Mouse (Mus musculus): ENCODE measurements around the gene Ski.

DNA sequence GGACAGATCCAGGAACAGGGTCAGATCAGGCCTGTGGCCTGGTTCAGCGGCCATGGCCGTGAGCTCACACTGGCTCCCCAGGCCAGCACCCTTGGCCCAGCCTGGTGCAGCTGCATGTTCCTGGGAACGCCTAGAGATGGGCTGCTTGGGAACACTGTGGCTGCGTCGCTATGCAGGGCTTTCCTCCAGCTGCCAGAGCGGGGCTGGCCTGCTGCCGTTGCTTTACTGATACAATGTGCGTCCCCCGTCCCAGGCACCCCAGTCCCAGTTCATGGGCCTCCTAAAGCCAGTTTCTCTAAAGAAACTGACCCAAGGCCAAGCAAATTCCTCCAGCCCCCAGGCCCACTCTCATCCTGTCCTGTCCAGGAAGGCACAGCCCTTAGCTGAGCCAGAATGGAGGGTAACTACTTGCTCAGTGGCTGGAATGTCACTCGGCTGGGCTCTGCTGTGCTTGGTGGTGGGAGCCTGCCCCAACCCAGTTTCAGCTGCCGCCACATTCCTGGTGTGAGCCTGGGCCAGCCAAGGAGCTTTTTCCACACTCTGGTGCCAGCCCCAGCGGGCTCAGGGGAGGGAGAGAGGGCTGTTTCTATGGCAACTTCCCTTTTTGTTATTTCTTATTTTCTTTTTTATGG, 78.4 kb downstream of the Ski start:
- TF ChIP-seq CTCF (IDR thresholded peaks at IDR 0.05; ENCODE audit: insufficient read depth, low read length), result no peak
- TF ChIP-seq POLR2A (IDR thresholded peaks at IDR 0.05; ENCODE audit: borderline replicate concordance, extremely low read depth, low read depth, low read length), result no peak

All from lung, adult 2 months (tissue).